Mouse (Mus musculus): ENCODE data around the gene Ciapin1. TPM values are rescaled to one million over a fixed set of nuclear protein-coding genes. Genes with fewer than 3 reads are reported as not detected.
A peak's percentile ranks its signal among the peaks of the same experiment; 100 is the strongest.

The Ciapin1 gene
- total RNA-seq, 1 experiment, result 134 TPM

- Histone ChIP-seq H3K4me3 (ENCODE audit: insufficient read depth in 1 of 2, low read depth in 1 of 2, low read length in 2 of 2, poor library complexity in 1 of 2, severe bottlenecking in 1 of 2) (no peak overlapping the region), H3K9ac (ENCODE audit: insufficient read depth, low read depth, low read length, poor library complexity, severe bottlenecking) (no peak overlapping the region), H3K36me3 (ENCODE audit: control insufficient read depth, insufficient read depth, low read length, poor library complexity, severe bottlenecking) (no peaks in the 10 kb centered on the region), H3K4me1 (ENCODE audit: control insufficient read depth in 2 of 2, insufficient read depth in 2 of 2, low read length in 2 of 2, poor library complexity in 1 of 2) (peaks cover 0 to 4% of the 10 kb centered on the region in 2 experiments; a peak in 1 of 4 replicates), H3K9me3 (ENCODE audit: control insufficient read depth, insufficient read depth, low read depth, low read length) (no peaks in the 10 kb centered on the region), H3K27ac (ENCODE audit: insufficient read depth, low read depth, low read length, poor library complexity, severe bottlenecking) (no peak overlapping the region)
- no peak for TF ChIP-seq HCFC1 (IDR thresholded peaks at IDR 0.05; ENCODE audit: borderline replicate concordance, insufficient read depth, low read length)
- no peak for TF ChIP-seq CHD2 (IDR thresholded peaks at IDR 0.05; ENCODE audit: low read depth, low read length)
- no peak for TF ChIP-seq ZNF384 (IDR thresholded peaks at IDR 0.05; ENCODE audit: low read depth, low read length)
- no peak for TF ChIP-seq MAFK (IDR thresholded peaks at IDR 0.05; ENCODE audit: insufficient read depth, low read depth, low read length)
- TF ChIP-seq ZC3H11A (IDR thresholded peaks at IDR 0.05; ENCODE audit: borderline replicate concordance, low read depth, low read length), result no peak
- DNase-seq (ENCODE audit: low read depth, low spot score), result no peak
- in situ Hi-C loops (cut with MboI; ENCODE audit: low sequenced_read_pairs in 2 of 2, unreplicated experiment in 2 of 2), result no loop called here
These were observed 63.6 kb downstream of the Ciapin1 start for GRCm38 (mm10) chr8:94774601-94775000.

- Histone ChIP-seq H3K4me3 (ENCODE audit: insufficient read depth in 1 of 2, low read depth in 1 of 2, low read length in 2 of 2, poor library complexity in 1 of 2, severe bottlenecking in 1 of 2) (no peak overlapping the region), H3K27ac (ENCODE audit: insufficient read depth, low read depth, low read length, poor library complexity, severe bottlenecking) (no peak overlapping the region), H3K4me1 (ENCODE audit: control insufficient read depth in 2 of 2, insufficient read depth in 2 of 2, low read length in 2 of 2, poor library complexity in 1 of 2) (peaks cover 0 to 4% of the 10 kb centered on the region in 2 experiments; a peak in 1 of 4 replicates), H3K9me3 (ENCODE audit: control insufficient read depth, insufficient read depth, low read depth, low read length) (no peaks in the 10 kb centered on the region), H3K36me3 (ENCODE audit: control insufficient read depth, insufficient read depth, low read length, poor library complexity, severe bottlenecking) (no peaks in the 10 kb centered on the region), H3K9ac (ENCODE audit: insufficient read depth, low read depth, low read length, poor library complexity, severe bottlenecking) (no peak overlapping the region)
- no peak for TF ChIP-seq ZNF384 (IDR thresholded peaks at IDR 0.05; ENCODE audit: low read depth, low read length)
- no peak for TF ChIP-seq ZC3H11A (IDR thresholded peaks at IDR 0.05; ENCODE audit: borderline replicate concordance, low read depth, low read length)
- TF ChIP-seq MAFK (IDR thresholded peaks at IDR 0.05; ENCODE audit: insufficient read depth, low read depth, low read length), result no peak
- no peak for TF ChIP-seq HCFC1 (IDR thresholded peaks at IDR 0.05; ENCODE audit: borderline replicate concordance, insufficient read depth, low read length)
- no peak for TF ChIP-seq CHD2 (IDR thresholded peaks at IDR 0.05; ENCODE audit: low read depth, low read length)
- in situ Hi-C loops (cut with MboI; ENCODE audit: low sequenced_read_pairs in 2 of 2, unreplicated experiment in 2 of 2), result no loop called here
- DNase-seq (ENCODE audit: low read depth, low spot score), result no peak
These were observed 64.4 kb downstream of the Ciapin1 start for GRCm38 (mm10) chr8:94773700-94774171.

- no peaks in the 10 kb centered on the region for H3K36me3 ChIP-seq (ENCODE audit: control insufficient read depth, insufficient read depth, low read length, poor library complexity, severe bottlenecking)
- H3K9ac ChIP-seq (ENCODE audit: insufficient read depth, low read depth, low read length, poor library complexity, severe bottlenecking), result no peak overlapping the region
- in situ Hi-C loops (cut with MboI; ENCODE audit: low sequenced_read_pairs in 2 of 2, unreplicated experiment in 2 of 2), result no loop called here
- no peak overlapping the region for H3K4me3 ChIP-seq (ENCODE audit: insufficient read depth in 1 of 2, low read depth in 1 of 2, low read length in 2 of 2, poor library complexity in 1 of 2, severe bottlenecking in 1 of 2)
- DNase-seq (ENCODE audit: low read depth, low spot score), result no peak
- TF ChIP-seq CHD2 (IDR thresholded peaks at IDR 0.05; ENCODE audit: low read depth, low read length), result no peak
- no peaks in the 10 kb centered on the region for H3K9me3 ChIP-seq (ENCODE audit: control insufficient read depth, insufficient read depth, low read depth, low read length)
- H3K4me1 ChIP-seq (ENCODE audit: control insufficient read depth in 2 of 2, insufficient read depth in 2 of 2, low read length in 2 of 2, poor library complexity in 1 of 2), result peaks cover 0 to 4% of the 10 kb centered on the region in 2 experiments; a peak in 1 of 4 replicates
- H3K27ac ChIP-seq (ENCODE audit: insufficient read depth, low read depth, low read length, poor library complexity, severe bottlenecking), result no peak overlapping the region
These were observed 65.1 kb downstream of the Ciapin1 start for GRCm38 (mm10) chr8:94773048-94773447.

- Histone ChIP-seq H3K9ac (ENCODE audit: insufficient read depth, low read depth, low read length, poor library complexity, severe bottlenecking) (peak within 1 kb of the TSS; percentile 43), H3K27ac (ENCODE audit: insufficient read depth, low read depth, low read length, poor library complexity, severe bottlenecking) (no peak within 1 kb of the TSS), H3K4me3 (ENCODE audit: insufficient read depth in 1 of 2, low read depth in 1 of 2, low read length in 2 of 2, poor library complexity in 1 of 2, severe bottlenecking in 1 of 2) (peak within 1 kb of the TSS; percentile 52 to 69), H3K36me3 (ENCODE audit: control insufficient read depth, insufficient read depth, low read length, poor library complexity, severe bottlenecking) (no peaks in the 10 kb centered on the region), H3K4me1 (ENCODE audit: control insufficient read depth in 2 of 2, insufficient read depth in 2 of 2, low read length in 2 of 2, poor library complexity in 1 of 2) (peaks cover 0 to 4% of the 10 kb centered on the region in 2 experiments; a peak in 1 of 4 replicates), H3K9me3 (ENCODE audit: control insufficient read depth, insufficient read depth, low read depth, low read length) (no peaks in the 10 kb centered on the region)
- DNase-seq (ENCODE audit: low read depth, low spot score), result peak; percentile 62
- TF ChIP-seq ZC3H11A (IDR thresholded peaks at IDR 0.05; ENCODE audit: borderline replicate concordance, low read depth, low read length) (no peak), ZNF384 (IDR thresholded peaks at IDR 0.05; ENCODE audit: low read depth, low read length) (no peak), MAFK (IDR thresholded peaks at IDR 0.05; ENCODE audit: insufficient read depth, low read depth, low read length) (no peak), CHD2 (IDR thresholded peaks at IDR 0.05; ENCODE audit: low read depth, low read length) (no peak), HCFC1 (IDR thresholded peaks at IDR 0.05; ENCODE audit: borderline replicate concordance, insufficient read depth, low read length) (no peak)
- in situ Hi-C loops (cut with MboI; ENCODE audit: low sequenced_read_pairs in 2 of 2, unreplicated experiment in 2 of 2), result no loop called here
These were observed 66.1 kb downstream of the Ciapin1 start, which contains the start of gene Cx3cl1 for GRCm38 (mm10) chr8:94771941-94772670. Cx3cl1 (plus strand) TSS chr8:94772009.
